18 mouse cellular contexts compared by ENCODE assay signal in genomic region chr2:35208054-35208453, GRCm38 (mm10). TPM values are rescaled to one million over a fixed set of nuclear protein-coding genes. Genes with fewer than 3 reads are reported as not detected.
DNase-seq lines count a peak whose midpoint lies in the region; ATAC-seq and TF ChIP-seq lines count a peak whose summit lies in the region.
"Had no signal": no experiment of that assay in that cellular context is flagged by ENCODE, and none has a peak within 500 bp of the region (broad histone marks: within the 10 kb centered on the region; RNA-seq: fewer than 3 reads in every experiment).

No protein-coding gene starts in this region.

- H3K27me3 ChIP-seq in lung, embryonic 14.5 days (ENCODE audit: insufficient read depth, low read length): no peaks in the 10 kb centered on the region
- H3K27me3 ChIP-seq: hindbrain, embryonic 12.5 days had no signal

- H3K27ac ChIP-seq in lung, embryonic 14.5 days (ENCODE audit: low read depth): no peak overlapping the region
- H3K27ac ChIP-seq: embryonic facial prominence, embryonic 10.5 days; forebrain, embryonic 13.5 days; heart, embryonic 13.5 days; hindbrain, embryonic 12.5 days had no signal

- no peak overlapping the region for H3K4me3 ChIP-seq in lung, embryonic 14.5 days (ENCODE audit: low read depth, low read length)
- H3K4me3 ChIP-seq: embryonic facial prominence, embryonic 10.5 days; forebrain, embryonic 13.5 days; heart, embryonic 13.5 days; hindbrain, embryonic 12.5 days had no signal

- H3K9me3 ChIP-seq in lung, embryonic 14.5 days (ENCODE audit: low read depth, low read length): no peaks in the 10 kb centered on the region
- H3K9me3 ChIP-seq: embryonic facial prominence, embryonic 10.5 days; forebrain, embryonic 13.5 days; heart, embryonic 13.5 days; hindbrain, embryonic 12.5 days had no signal

- no peak overlapping the region for H3K9ac ChIP-seq in lung, embryonic 14.5 days
- H3K9ac ChIP-seq: forebrain, embryonic 13.5 days; forebrain, postnatal 0 days; heart, embryonic 13.5 days; hindbrain, embryonic 12.5 days had no signal

- H3K4me2 ChIP-seq in lung, embryonic 14.5 days: no peak overlapping the region
- H3K4me2 ChIP-seq: forebrain, embryonic 13.5 days; heart, embryonic 13.5 days; hindbrain, embryonic 12.5 days had no signal

- no peaks in the 10 kb centered on the region for H3K36me3 ChIP-seq in lung, embryonic 14.5 days (ENCODE audit: insufficient read depth)
- H3K36me3 ChIP-seq: embryonic facial prominence, embryonic 10.5 days; heart, embryonic 13.5 days; hindbrain, embryonic 12.5 days had no signal

- TF ChIP-seq CTCF in lung, embryonic 14.5 days (IDR thresholded peaks at IDR 0.05; ENCODE audit: low read depth): no peak

- no peaks in the 10 kb centered on the region for H3K4me1 ChIP-seq in lung, embryonic 14.5 days (ENCODE audit: insufficient read depth)
- H3K4me1 ChIP-seq: forebrain, embryonic 13.5 days; hindbrain, embryonic 12.5 days had no signal

- ATAC-seq in lung, embryonic 14.5 days (ENCODE audit: insufficient read depth): no peak
- ATAC-seq: forebrain, embryonic 13.5 days; forebrain, postnatal 0 days; hindbrain, embryonic 16.5 days; inflammation-experienced regulatory T-cells, adult 6 months had no signal

- DNase-seq in adrenal gland, adult 2 months: peak; percentile 56
- no peak for DNase-seq in adrenal gland, adult 18-20 months (ENCODE audit: low spot score in 2 of 2)
- peak; percentile 67 for DNase-seq in heart, adult 11 months
- DNase-seq in heart, adult 9 months (ENCODE audit: low spot score in 2 of 2): no peak
- peak; percentile 52 for DNase-seq in lung, embryonic 14.5 days
- no peak for DNase-seq in lung, postnatal 14 days
- peak; percentile 5 for DNase-seq in urinary bladder, postnatal 25 days (ENCODE audit: low spot score)
- no peak for DNase-seq in urinary bladder, postnatal 36 days (ENCODE audit: low spot score in 2 of 2)
- DNase-seq: cerebellum, adult 2 months; forebrain, postnatal 0 days; gastrocnemius, postnatal 14 days; heart, postnatal 36 days had no signal

- WGBS in lung, embryonic 14.5 days: 65% methylated on average over 3 of the region's 3 CpGs

RNA-seq across cellular contexts. Expression of gene Rab14, which starts 7.1 kb away (rescaled TPM):
- total RNA-seq in adrenal gland, adult 2 months (2021): 100 to 1,000 TPM; 209 to 246 TPM
- polyA plus RNA-seq in adrenal gland, adult 2 months (2012; rRNA removed): 3,789 and 4,325 TPM in 2 replicates
- 100 to 1,000 TPM; 187 to 226 TPM for total RNA-seq in adrenal gland, adult 18-20 months (2021)
- 301 and 305 TPM in 2 replicates for polyA plus RNA-seq in lung, embryonic 14.5 days (2014; fragmentation: Nextera tagmentation; extraction: Ambion mirVana)

RNA-seq across cellular contexts. Expression of gene Gsn, which starts 48.1 kb away (rescaled TPM):
- total RNA-seq in adrenal gland, adult 2 months (2021): 1,000 to 10,000 TPM in 1 of 2 experiments, 100 to 1,000 TPM in 1; 335 to 1,033 TPM
- polyA plus RNA-seq in adrenal gland, adult 2 months (2012; rRNA removed): 607 and 810 TPM in 2 replicates
- total RNA-seq in adrenal gland, adult 18-20 months (2021): 100 to 1,000 TPM; 364 to 767 TPM
- polyA plus RNA-seq in lung, embryonic 14.5 days (2014; fragmentation: Nextera tagmentation; extraction: Ambion mirVana): 95.9 and 112 TPM in 2 replicates

Comparison
In these comparisons a context has a peak if more than half of its experiments do, and no peak if none do; other contexts are left out.
1. DNase-seq: peak in adrenal gland, adult 2 months (single experiment), heart, adult 11 months (single experiment), lung, embryonic 14.5 days (single experiment) and urinary bladder, postnatal 25 days (single experiment); none in adrenal gland, adult 18-20 months (0 of 2), heart, adult 9 months (0 of 2), lung, postnatal 14 days (single experiment) and urinary bladder, postnatal 36 days (0 of 2).